Mouse (Mus musculus) mesoderm, embryonic 11.5 days (tissue): Measurements from ENCODE around the gene Manba.
"Not testable (repeated sequence)": the region's sequence is repeated elsewhere in the genome, so short reads cannot be mapped to it uniquely, and the experiment has no call there.

Experiments
- DNase-seq: peaks from one replicate; pipeline ENCODE4 v3.0.0-alpha.2; 2012; ENCODE audit warnings: low read depth, low spot score

Gene Manba

DNA sequence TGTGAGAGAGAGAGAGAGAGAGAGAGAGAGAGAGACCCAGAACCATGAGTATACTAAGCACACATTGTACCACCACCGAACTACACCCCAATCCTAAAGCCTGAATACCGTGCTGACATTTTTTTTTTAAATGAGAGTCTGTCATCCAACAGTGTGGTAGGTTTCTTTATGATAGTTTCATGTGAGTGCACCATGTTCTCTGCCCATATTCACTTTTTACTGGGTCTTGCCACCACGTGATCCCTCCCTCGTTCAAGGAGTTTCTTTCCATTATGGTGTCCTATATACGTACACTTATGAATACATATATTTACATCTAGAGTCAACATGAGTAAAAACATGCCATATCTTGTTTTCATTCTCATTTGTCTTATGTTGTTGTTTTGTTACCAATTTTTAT is 940 bp downstream of the Manba start:
- DNase-seq: no peak

DNA sequence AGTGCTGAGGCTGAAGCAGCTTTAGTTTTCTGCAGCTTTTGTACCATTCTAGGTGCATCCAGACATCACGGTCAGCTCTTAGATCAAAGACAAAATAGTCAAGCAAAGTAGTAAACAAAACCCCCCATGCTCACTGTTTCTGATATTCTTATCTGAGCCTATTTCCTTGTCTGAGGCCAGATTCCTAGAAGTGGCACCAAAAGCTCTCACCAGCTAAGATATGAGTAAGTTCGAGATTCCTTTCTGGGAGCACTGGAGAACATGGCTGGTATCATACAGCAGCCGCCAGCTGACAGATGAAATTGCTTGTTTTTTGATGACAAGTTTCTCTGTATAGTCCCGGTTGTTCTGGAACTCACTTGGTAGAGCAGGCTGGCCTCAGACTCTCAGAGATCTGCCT is 2.4 kb downstream of the Manba start:
- no peak for DNase-seq

DNA sequence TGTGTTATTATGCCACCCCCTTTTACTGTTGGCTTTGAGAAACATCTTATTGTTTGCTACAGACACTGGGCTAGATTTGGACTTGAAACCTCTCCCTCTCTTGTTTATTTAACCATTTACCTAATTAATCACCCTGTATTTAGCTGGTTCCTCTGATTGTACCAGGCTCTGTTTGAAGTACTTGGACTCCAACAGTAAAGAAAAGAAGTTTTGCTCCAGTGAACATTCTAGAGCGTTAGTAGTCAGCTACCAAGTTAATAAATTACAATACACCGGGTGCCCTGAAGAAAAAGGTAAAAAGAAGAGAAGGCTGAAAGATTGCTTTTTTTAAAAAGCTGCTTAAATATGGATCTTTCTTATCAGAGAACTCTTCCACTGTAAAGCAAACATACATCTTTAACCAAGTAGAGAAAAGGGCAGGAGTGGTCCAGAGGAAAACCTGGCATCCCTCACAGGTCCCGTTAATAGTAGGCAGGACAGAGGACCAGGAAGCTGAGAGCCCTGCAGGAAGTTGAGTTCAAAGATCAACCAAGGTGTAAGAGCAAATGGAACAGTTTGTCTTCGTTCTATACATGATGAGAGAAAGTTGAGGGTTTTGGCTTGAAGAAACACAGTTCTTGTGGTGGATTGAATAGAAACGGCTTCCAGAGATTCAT is 4.6 kb downstream of the Manba start:
- no peak for DNase-seq

DNA sequence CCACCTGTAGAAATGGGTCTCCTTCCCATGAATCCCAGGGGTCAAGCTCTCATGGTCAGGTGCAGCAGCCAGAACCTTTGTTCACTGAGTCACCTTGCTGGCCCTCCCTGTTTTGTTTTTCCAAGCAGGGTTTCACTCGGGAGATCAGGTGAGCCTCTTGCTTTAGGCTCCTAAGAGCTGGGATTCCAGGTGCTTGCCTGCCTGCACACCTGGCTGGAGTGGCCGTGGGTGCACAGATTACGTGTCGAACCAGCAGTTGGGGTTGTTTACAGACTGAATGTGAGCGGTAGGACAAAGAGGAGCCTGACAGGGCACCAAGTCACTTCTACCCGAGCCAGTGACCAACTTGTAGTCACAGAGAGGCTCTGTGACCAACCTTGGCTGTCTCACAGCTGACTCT is 5.7 kb downstream of the Manba start:
- DNase-seq: no peak

DNA sequence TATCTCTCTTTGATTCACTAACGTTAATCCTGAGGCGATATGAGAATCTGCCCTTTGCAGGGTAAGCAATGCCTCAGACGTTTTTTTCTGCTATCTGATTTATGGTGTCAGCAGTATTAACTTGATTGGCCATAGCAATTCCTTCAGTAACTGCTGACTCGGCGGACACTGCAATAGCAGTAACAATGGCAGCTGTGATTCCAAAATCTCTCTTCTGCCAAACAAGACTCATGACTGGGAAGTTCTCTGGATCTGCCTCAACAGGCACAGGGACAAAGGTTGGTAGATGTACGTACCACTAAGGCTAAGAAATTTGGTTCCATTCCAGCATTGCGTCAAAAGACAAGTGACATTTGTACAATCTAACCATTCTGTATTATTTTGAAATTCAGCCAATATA is 7.9 kb downstream of the Manba start:
- not testable (repeated sequence) for DNase-seq

DNA sequence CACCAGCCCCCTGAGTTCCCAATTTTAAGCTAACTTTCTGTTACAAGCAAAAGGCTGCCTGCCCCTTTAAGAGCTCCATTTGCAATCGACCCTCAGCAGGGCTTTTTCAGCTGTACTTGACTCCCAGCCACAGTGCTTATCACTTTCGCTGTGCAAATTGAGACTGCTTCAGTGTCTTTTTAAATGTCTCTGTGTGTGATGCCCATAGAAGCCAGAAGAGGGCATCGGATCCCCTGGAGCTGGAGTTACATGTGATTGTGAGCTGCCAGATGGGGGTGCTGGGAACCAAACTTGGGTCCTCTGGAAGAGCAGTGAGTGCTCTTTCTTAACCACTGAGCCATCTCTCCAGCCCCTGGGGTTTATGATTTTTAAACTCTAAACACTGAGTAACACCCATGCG is 12.5 kb downstream of the Manba start:
- DNase-seq: not testable (repeated sequence)

DNA sequence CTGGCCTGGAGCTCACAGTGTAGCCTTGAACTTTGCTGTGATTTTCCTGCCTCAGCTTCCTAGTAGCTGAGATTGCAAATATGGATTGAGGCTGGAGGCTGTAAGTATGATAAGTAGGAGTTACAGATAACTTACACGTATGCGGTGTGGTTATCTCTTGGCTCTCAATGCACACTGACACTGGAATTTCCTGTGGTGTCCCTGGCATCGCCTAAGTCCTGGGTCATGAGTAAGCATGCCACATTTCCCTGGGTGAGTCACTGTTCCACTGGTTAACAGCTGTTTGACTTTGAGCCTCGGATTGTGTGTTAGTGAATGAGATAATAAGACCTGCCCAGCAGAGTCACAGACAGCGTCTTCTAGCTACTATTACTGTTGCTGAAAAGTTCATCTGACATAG is 13.5 kb downstream of the Manba start:
- no peak for DNase-seq

DNA sequence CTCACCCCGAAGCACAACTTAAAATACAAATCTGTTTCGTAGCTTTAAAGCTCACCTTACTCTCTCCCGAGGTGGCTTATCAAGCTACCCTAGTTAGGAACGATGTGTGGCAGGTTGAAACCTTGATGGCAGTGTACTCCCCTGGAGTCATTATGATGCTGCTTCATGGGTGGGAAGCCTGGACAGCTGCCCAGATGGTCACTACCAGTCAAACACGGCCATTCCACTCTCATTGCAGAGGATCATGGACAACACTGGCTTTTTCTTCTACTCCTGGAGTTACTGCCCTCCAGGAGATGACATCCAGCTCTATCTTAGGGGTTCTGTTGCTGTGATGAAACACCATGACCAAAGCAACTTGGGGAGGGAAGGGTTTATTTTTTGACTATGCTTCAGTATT is 17.7 kb downstream of the Manba start:
- DNase-seq: no peak

DNA sequence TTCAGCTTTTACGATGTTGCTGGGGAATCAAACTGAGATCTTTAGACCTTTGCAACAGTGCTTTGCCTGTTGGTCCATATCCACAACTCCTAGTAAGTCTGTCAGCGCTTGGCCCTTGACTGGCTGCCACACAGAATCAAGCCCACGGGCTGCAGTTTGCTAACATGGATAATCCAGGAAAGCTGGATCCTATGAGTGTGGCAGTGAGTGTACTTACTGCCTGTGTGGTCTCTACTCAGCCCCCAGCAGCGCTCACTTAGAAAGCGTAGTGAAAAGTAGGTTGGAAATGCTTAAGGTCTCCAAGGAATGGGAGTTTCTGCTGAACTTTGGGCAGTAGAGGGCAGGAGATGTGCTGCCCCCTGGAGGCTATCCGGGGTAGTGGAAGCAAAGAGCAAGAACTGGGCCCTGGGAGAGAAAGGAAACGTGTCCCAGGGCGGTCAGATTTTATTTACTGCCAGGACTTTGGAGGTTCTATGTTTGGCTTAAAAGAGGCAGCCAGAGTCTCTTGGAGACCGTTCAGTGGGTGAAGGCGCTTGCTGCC is 20.0 kb downstream of the Manba start:
- peak; percentile 30 for DNase-seq

DNA sequence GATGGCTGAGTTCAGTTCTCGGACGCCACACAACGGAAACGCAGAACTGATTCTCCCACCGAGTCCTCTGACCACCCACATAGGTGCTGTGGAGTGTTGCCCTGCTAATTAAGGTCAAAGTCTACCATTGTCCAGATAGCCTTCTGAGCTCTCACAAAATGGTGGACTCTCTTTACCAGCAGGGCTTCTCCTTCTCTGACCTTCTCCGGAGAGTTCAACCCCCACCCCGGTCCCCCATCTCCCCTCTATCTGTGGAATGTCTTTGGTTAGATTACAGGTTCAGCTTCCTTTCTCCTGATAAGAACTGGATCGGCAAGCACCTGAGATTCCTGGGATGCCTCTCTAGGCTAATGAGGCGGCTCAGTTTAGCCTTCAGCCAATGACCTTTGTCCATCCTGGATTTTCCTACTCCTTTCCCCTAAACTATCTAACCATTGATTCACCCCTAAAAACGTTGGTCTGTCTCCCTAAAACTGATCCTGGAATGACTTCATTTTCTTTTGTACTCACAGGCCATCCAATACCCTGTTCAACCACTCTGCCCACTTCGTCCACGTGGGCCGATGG is 20.6 kb downstream of the Manba start:
- no peak for DNase-seq

DNA sequence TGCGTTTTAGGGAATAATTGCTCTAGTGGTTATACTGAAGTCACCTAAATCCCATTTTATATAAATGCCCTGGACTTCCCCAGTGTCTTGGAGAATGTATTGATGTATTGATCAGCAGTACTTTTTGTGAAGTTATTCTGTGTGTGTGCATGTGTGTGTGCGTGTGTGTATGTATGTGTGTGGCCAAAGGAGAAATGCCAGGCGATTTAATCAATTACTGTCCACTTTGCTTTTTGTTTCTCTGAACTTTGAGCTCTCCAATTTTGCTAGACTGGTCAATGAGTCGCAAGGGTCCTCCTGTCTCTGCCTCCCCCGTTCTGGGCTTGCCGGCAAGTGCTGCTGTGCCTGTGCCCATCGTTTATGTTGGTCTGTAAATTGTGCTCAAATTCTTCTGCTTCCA is 22.1 kb downstream of the Manba start:
- DNase-seq: no peak

DNA sequence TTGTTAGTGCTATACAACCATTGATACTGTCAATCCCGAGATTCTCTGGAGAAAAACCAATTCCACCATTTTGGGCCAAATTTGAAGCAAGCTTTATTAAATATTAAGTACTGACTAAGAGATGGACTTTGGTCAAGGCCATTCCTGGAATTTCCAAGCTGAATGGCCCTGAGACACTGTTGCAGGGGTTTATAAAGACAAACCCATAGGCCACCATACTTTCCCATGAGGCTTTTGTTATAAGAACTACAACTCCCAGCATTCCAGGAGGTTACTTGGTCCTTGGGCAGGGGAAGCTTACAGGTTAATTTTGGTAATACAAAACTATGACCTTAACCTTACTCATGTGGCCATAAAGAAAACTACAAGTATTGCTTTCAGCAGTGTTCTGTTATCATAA is 22.8 kb downstream of the Manba start:
- no peak for DNase-seq

DNA sequence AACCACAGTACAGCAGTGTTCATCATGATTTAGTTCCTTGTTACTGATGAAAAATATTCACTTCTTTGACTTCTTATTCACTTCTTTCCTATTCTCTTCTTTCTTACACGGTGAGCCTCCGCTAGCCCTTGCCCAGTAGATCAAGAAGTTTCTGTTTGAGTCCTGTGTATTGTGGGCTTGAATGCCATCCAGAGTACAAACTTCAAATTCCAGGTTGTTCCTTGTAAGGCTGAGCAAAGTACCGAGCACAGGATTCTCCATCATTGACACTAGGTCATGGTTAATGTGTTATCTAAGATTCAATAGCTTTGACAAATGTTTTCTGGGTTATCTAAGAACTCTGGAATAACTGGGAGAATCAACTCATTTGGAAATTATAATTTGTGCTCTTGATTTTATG is 25.0 kb downstream of the Manba start:
- no peak for DNase-seq

DNA sequence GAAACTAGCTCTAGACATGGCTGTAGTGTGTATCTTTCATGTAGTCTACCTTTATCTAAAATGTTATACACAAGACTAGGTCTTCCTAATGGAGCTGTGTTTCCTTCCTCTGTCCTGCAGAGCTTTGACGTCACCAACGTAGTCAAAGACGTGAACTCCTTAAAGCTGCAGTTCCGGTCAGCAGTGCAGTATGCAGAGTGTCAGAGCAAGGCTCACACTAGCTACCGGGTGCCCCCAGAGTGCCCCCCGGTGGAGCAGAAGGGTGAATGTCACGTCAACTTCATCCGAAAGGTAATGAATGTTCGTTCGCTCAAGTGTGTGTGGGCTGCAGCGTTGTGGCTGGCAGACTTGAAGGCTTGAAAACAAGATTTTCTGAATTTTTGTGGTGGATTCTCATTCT is 26.3 kb downstream of the Manba start:
- peak; percentile 17 for DNase-seq

DNA sequence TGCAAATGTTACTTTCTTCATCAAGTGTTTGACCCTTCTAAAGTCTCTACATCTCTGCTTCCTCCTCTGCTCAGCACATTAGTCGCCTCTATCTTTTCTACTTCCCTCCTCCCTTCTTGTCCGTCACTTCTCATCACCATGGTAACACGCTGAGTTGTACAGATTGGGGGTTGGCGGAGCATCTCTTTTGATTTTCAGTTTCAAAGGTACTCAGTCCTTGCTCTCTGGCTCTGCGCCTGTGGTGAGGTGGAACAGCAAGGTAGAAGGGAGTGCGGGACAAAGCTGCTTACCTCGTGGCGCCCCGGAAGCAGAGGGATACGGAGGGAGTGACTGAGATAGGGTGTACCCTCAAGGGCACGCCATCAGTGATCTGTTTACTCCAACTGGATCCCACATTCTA is 27.9 kb downstream of the Manba start:
- no peak for DNase-seq

DNA sequence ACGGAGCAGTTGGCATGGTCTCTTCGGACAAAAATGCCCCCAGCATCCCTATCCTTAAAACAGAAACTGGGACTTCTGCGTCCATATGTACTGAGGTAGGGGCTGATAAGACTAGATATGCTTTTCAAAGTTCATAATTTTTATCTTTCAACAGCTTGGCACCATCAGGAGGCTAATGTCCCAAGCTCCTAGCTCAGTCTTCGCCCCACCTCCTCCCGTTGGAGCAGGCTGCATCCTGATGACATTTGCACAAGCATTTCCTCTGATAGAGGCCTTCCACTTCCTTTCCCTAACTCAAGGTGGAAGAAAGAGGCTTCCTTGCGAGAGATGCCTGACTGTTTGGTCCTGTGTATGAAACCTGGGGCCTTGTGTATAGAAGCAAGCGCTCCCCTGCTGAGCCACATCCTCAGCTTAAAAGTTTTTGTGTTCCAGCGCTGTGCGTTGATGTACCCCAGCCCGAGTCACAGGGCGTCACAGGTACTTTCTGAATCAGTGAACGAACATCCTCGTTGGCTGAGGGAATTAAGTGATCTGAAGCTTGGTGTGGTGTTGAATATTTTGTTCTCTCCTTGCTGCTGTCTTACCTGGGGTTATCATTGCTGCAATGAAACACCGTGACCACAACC is 28.5 kb downstream of the Manba start:
- no peak for DNase-seq

DNA sequence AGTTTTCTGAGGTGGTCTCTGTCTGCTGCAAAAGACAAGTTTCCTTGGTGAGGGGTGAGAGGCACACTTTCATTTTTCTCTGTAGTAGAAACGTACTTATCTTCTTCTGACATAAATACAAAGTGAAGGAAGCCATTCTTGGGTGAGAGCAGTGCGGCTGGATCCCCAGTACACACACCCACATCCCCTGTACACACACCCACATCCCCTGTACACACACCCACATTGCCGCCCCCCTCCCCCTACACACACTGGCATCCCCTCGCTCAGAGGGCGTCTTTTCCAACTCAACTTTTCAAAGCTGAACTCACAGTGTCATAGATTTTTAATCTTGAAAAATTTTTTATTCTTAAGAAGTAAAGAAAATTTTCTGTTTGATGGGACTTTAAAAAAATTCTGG is 29.8 kb downstream of the Manba start:
- no peak for DNase-seq

DNA sequence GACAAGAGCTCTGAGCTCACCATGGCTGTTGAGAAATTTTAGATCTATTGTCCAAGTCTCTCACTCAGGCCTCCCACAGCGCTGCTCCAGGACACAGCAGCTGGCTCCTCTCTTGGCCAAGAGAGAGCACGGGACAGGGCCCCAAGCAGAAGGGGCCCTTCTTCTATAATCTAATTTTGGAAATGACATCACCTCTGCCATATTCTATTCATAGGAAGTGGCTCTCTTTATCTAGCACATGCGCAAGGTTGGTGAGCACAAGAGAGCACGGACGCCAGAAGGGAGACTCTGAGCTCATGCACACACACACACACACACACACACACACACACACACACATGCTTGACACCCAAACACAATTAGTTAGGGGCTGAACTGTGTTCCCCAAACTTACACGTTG is 31.5 kb downstream of the Manba start:
- no peak for DNase-seq

DNA sequence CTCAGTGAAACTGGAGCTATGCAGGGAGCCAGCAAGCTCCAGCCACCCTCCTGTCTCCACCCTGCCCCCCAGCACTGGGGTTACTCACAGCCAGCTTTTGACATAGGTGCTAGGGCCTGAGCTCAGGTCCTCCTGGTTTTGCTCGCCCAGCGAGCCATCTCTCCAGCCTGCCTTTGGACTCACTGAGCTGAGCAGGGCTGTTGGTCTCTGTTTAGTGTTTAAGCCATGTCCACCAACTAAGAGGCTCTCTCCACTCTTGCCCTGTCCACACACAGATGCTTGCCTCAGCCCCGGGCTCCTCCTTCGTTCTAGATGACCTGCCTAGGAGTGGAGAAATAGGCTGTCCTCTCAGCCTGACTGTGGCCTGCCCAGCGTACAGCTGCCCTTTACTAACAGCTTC is 33.5 kb downstream of the Manba start:
- DNase-seq: no peak

DNA sequence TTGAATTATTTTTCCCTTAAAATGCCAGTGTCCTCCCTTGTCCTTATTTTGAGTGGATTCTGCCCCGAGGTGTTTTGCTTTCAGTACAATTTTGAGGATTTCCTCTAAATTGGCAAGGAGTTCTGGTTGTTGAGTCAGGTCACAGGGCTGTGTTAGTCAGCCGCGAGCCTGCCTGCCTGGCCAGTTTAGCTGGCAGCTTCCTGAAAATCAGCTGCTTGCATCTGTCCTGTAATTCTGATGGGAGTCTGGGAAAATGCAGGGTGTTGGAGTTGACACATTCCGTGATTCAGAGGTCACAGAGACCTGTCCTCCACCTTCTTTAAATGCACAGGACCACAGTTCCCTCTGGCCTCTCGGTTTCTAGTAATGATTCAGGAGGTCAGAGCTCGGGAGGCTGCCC is 34.2 kb downstream of the Manba start:
- no peak for DNase-seq

DNA sequence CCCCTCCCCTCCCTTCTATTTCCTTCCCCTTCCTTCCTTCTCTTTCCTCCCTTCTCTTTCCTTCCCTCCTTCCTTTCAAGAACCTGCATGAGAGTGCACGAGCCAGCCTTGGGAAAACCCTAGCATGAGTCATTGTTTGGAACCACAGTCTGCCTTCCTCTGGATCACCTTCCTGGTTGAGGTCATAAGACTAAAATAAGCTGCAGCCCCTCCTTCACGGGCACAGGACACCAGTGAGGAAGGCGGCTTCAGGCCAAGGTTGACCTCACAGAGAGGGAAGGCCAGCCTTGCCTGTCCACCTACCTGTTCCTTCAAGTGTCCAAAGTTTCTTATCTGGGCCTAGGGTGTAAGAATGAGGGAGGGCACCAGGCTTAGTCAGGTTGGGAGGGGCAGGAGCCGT is 36.6 kb downstream of the Manba start:
- DNase-seq: no peak

DNA sequence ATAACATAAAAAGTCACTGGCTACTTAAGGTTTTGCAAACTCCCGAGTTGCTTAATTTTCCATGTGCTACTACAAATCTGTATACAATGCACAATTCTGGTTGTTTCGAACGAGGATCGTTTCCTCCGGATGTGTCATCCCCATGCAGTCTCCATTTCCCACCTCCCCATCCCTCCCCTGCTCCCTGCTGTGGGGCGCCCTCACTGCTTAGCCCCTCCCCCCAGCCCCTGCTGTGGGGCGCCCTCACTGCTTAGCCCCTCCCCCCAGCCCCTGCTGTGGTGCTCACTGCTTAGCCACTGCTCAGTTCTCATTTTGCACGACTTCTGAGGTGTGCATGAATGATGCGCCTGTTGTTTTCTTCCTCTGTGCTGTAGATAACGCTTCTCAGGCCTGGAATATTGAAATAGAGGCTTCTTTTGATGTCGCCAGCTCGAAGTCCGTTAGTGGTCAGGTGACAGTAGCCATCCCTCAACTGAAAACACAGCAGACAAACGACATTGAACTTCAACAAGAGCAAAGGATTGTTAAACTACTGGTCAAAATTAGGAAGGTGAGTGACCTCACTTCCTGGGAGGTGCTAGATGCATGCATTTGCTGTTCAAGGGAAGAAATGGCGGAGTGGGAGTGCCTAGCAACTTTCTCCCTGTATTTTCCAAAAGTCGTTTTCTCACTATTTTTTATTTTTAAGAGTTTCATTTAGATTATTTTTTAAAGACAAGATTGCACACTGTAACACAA is 37.4 kb downstream of the Manba start:
- no peak for DNase-seq

DNA sequence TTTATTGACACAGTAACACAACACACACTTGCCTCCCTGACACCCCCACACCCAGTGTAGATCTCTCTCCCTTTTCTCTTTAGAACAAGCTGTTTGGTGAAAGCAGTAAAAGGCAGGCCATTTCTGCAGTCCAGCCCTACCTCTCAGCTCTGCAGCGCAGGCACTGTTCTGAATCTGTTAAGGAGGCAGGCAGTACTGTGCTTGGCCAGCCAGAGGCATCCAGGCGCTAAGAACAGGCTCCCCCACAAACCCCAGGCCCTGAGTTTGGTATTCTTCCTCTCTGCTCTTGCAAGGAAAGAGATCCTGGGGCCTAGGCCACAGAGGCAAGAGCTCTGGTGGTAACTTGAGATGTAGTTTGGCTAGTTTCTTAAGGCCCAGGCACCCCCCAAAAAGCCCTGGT is 39.5 kb downstream of the Manba start:
- not testable (repeated sequence) for DNase-seq
